Mouse (Mus musculus) central nervous system, embryonic 14 days (tissue): ENCODE data around the gene Gpatch4. TPM values are rescaled to one million over a fixed set of nuclear protein-coding genes. Genes with fewer than 3 reads are reported as not detected.

ENCODE experiments used
- polyA plus RNA-seq: library from polyadenylated mRNA; depleted of rRNA; stranded (reverse); fragments of >200 nt; gene quantifications from 2 replicates; pipeline ENCODE4 v1.2.3, GENCODE M21; 2012; rRNA removed

Gene Gpatch4
- polyA plus RNA-seq = 16.2 and 17.5 TPM in 2 replicates

DNA sequence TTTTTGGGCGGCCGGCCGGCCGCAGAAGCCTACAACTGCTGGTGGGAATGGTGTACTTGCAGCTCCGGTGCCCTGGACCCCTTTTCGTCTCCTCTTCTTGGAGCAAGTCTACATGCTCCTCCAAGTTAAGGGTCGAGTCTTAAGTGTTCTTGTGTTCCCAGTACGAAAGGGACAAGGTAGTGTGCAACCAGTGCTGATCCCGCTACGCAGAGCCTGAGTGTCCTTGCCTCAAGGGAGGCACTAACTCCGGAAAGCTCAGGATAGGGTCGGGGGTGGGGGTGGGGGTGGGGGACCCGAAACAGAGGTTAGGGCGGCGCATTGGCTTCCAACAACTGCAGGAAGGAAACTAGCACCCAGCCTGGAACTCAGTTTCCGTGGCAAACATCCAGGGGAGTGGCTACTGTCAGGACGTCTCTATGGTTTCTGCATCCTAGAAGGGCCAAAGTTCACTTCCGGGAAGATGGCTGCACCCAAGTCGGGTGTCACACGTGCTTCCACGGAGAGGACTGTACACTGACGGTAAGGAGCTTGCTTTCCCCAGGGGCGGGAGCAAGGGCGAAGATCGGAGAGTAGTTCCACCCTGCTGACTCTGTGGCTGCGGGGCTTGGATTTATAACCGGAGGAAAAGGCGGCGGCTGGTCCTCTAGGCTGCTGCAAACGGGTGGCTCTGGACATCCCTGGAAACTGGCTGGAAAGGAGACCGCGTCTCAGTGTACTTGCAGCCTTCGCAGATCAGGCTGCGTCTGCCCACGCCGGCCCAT, at the start of gene Gpatch4:
Gene Gpatch4, plus strand, starts transcription at position 448 of the 761 bp plus-strand sequence.

GRCm38 (mm10) chr3:88000181-88000580, 42.7 kb upstream of the Gpatch4 start, which contains the start of gene Bcan:
Gene Bcan, minus strand, starts transcription at chr3:88000230.

GRCm38 (mm10) chr3:88027434-88028186, 15.3 kb upstream of the Gpatch4 start, which contains the start of gene Hapln2:
Gene Hapln2, minus strand, starts transcription at chr3:88027583.

GRCm38 (mm10) chr3:88057902-88058696, 15.2 kb downstream of the Gpatch4 start, which contains the start of gene Naxe:
Gene Naxe, minus strand, starts transcription at chr3:88058495.

DNA sequence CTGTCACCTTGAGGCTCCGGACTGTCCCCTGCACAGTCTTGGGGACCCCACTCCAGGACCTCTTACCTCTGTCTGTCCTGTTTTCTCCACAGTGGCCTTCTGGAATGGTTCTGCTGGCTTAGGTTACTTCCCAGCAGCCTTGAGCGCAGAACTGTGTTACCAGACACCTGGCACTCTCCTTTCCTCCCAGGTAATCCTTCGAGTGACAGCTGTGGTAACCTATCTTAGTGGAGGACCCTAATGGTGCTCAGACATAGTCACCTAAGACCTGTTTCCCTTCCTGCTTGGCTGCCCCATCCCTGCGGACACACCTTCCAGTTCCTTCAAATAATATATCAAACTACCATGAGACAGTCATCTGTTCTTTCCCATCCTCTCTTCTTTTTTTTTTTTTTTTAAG, 35.3 kb downstream of the Gpatch4 start, which contains the start of gene Ttc24:
Gene Ttc24, minus strand, starts transcription at position 101 of the 400 bp plus-strand sequence.

GRCm38 (mm10) chr3:88081345-88082223, 38.7 kb downstream of the Gpatch4 start, which contains the start of gene Iqgap3:
Gene Iqgap3, plus strand, starts transcription at chr3:88081971.

Other genes with a start within 250 kb of the Gpatch4 start
- gene Ntrk1, start 247.9 kb upstream of the Gpatch4 start, polyA plus RNA-seq = 3.3 and 15.5 TPM in 2 replicates
- 2.1 and 3.5 TPM in 2 replicates for gene Insrr, start 246.2 kb upstream of the Gpatch4 start, polyA plus RNA-seq
- 13.9 and 24.8 TPM in 2 replicates for gene Pear1, start 218.8 kb upstream of the Gpatch4 start, polyA plus RNA-seq
- gene Sh2d2a, start 196.4 kb upstream of the Gpatch4 start, polyA plus RNA-seq = 0.01 TPM in 1 of 2 replicates, not detected in the other
- 56.0 and 60.4 TPM in 2 replicates for gene Prcc, start 157.5 kb upstream of the Gpatch4 start, polyA plus RNA-seq
- 184 and 192 TPM in 2 replicates for gene Hdgf, start 136.8 kb upstream of the Gpatch4 start, polyA plus RNA-seq
- 110 and 113 TPM in 2 replicates for gene Mrpl24, start 123.6 kb upstream of the Gpatch4 start, polyA plus RNA-seq
- 28.2 and 29.1 TPM in 2 replicates for gene Isg20l2, start 112.8 kb upstream of the Gpatch4 start, polyA plus RNA-seq
- gene Rrnad1, start 112.4 kb upstream of the Gpatch4 start, polyA plus RNA-seq = 49.8 and 52.1 TPM in 2 replicates
- 42.6 and 66.3 TPM in 2 replicates for gene Crabp2, start 94.4 kb upstream of the Gpatch4 start, polyA plus RNA-seq
- 42.3 and 48.2 TPM in 2 replicates for gene Nes, start 72.0 kb upstream of the Gpatch4 start, polyA plus RNA-seq
- gene Bcan, start 42.9 kb upstream of the Gpatch4 start, polyA plus RNA-seq = 53.5 and 58.6 TPM in 2 replicates
- 0.76 and 0.87 TPM in 2 replicates for gene Hapln2, start 15.5 kb upstream of the Gpatch4 start, polyA plus RNA-seq
- gene Naxe, start 15.4 kb downstream of the Gpatch4 start, polyA plus RNA-seq = 95.1 and 96.9 TPM in 2 replicates
- 0.09 TPM in 1 of 2 replicates, not detected in the other for gene Ttc24, start 35.2 kb downstream of the Gpatch4 start, polyA plus RNA-seq
- 14.2 and 15.2 TPM in 2 replicates for gene Iqgap3, start 38.9 kb downstream of the Gpatch4 start, polyA plus RNA-seq
- gene Mef2d, start 99.3 kb downstream of the Gpatch4 start, polyA plus RNA-seq = 46.1 and 48.3 TPM in 2 replicates
- 0.27 and 0.95 TPM in 2 replicates for gene Rhbg, start 211.6 kb downstream of the Gpatch4 start, polyA plus RNA-seq
- 0.09 and 0.23 TPM in 2 replicates for gene Gm38392, start 244.1 kb downstream of the Gpatch4 start, polyA plus RNA-seq